Mouse (Mus musculus): ENCODE results near the gene Vmn1r61. TPM values are rescaled to one million over a fixed set of nuclear protein-coding genes. Genes with fewer than 3 reads are reported as not detected.

Vmn1r61 gene
- polyA plus RNA-seq (2012; rRNA removed), result not detected in 2 replicates

GRCm38 (mm10) chr7:5613195-5613594, at the start of gene Vmn1r61:
Gene Vmn1r61 (minus strand): TSS chr7:5613295.

Other genes starting within 250 kb of the Vmn1r61 start
- not detected in 2 replicates for gene Vmn1r58, start 199.9 kb downstream of the Vmn1r61 start, polyA plus RNA-seq (2012; rRNA removed)
- not detected in 2 replicates for gene Vmn1r59, start 156.5 kb downstream of the Vmn1r61 start, polyA plus RNA-seq (2012; rRNA removed)
- not detected in 2 replicates for gene Vmn2r28, start 119.3 kb downstream of the Vmn1r61 start, polyA plus RNA-seq (2012; rRNA removed)
- gene Vmn1r60, start 66.0 kb downstream of the Vmn1r61 start, polyA plus RNA-seq (2012; rRNA removed), result not detected in 2 replicates
- not detected in 2 replicates for gene Vmn1r62, start 60.3 kb upstream of the Vmn1r61 start, polyA plus RNA-seq (2012; rRNA removed)
- gene Vmn1r63, start 192.2 kb upstream of the Vmn1r61 start, polyA plus RNA-seq (2012; rRNA removed), result not detected in 2 replicates

Measured in central nervous system, embryonic 14 days (tissue).